Mouse (Mus musculus) liver, postnatal 0 days (tissue): ENCODE results near the gene Gmppa. TPM values are rescaled to one million over a fixed set of nuclear protein-coding genes. Genes with fewer than 3 reads are reported as not detected.

Experiments used
- ATAC-seq: fragments of 200-750 bp; cut with Nextera tagmentation; 2 replicates; pipeline ENCODE4 v1.8.0; 2017; ENCODE audit warnings: mild to moderate bottlenecking, moderate library complexity
- DNase-seq: peaks from one replicate; pipeline ENCODE4 v3.0.0-alpha.2; 2016
- H3K27ac ChIP-seq: fragments of 300-500 bp; sonication (generic); 2 replicates; pipeline ENCODE4 v1.5.1; 2014; ENCODE audit warnings: antibody characterized with exemption, moderate library complexity, mild to moderate bottlenecking, low read depth
- H3K27me3 ChIP-seq: fragments of 300-500 bp; sonication (generic); 2 replicates; pipeline ENCODE4 v1.6.1; 2014; ENCODE audit warnings: low read length, control low read depth, mixed read lengths; ENCODE audit not compliant: insufficient read depth
- H3K36me3 ChIP-seq: fragments of 300-500 bp; sonication (generic); replicated peaks from 2 replicates; pipeline ENCODE4 v1.6.1; 2014; ENCODE audit warnings: mild to moderate bottlenecking, control low read depth, low read length, moderate library complexity, mixed read lengths; ENCODE audit not compliant: insufficient read depth
- H3K4me1 ChIP-seq: fragments of 300-500 bp; sonication (generic); 2 replicates; pipeline ENCODE4 v1.6.1; 2014; ENCODE audit warnings: antibody characterized with exemption, mild to moderate bottlenecking, control low read depth; ENCODE audit not compliant: insufficient read depth
- H3K4me2 ChIP-seq: fragments of 300-500 bp; sonication (generic); 2 replicates; pipeline ENCODE4 v1.6.1; 2014; ENCODE audit warnings: low read depth, mild to moderate bottlenecking, low read length, moderate library complexity, mixed read lengths
- H3K4me3 ChIP-seq: fragments of 300-500 bp; sonication (generic); 2 replicates; pipeline ENCODE4 v1.5.1; 2014; ENCODE audit warnings: low read depth, low read length
- H3K9ac ChIP-seq: fragments of 300-500 bp; sonication (generic); replicated peaks from 2 replicates; pipeline ENCODE4 v1.6.1; 2014; ENCODE audit warnings: mild to moderate bottlenecking, moderate library complexity
- H3K9me3 ChIP-seq: fragments of 300-500 bp; sonication (generic); 2 replicates; pipeline ENCODE4 v1.6.1; 2016; ENCODE audit warnings: mild to moderate bottlenecking, control low read depth, low read length, mixed read lengths
- CTCF ChIP-seq: sonication (generic); IDR thresholded peaks from 2 replicates; pipeline ENCODE4 v1.5.1; 2016; ENCODE audit warnings: antibody characterized with exemption, low read depth
- EP300 ChIP-seq: IDR thresholded peaks from 2 replicates; pipeline ENCODE4 v1.6.1; 2016; ENCODE audit warnings: antibody characterized with exemption, low read depth, mild to moderate bottlenecking
- WGBS: fragments of 180-500 bp; shearing (Covaris S2); extraction: QIAGEN DNeasy Blood & Tissue Kit; methylation state at CpG from one replicate; pipeline ENCODE4 v1.1.7; 2014; ENCODE audit not compliant: insufficient replicate concordance; 5-methylcytosine and 5-hydroxymethylcytosine counted together
- polyA plus RNA-seq: library from polyadenylated mRNA; unstranded; fragments of >200 nt; fragmentation: Nextera tagmentation; extraction: Ambion mirVana; gene quantifications from 2 replicates; pipeline ENCODE4 v1.2.1, GENCODE M21; 2015

Gmppa gene
- polyA plus RNA-seq = 21.0 and 22.0 TPM in 2 replicates

DNA sequence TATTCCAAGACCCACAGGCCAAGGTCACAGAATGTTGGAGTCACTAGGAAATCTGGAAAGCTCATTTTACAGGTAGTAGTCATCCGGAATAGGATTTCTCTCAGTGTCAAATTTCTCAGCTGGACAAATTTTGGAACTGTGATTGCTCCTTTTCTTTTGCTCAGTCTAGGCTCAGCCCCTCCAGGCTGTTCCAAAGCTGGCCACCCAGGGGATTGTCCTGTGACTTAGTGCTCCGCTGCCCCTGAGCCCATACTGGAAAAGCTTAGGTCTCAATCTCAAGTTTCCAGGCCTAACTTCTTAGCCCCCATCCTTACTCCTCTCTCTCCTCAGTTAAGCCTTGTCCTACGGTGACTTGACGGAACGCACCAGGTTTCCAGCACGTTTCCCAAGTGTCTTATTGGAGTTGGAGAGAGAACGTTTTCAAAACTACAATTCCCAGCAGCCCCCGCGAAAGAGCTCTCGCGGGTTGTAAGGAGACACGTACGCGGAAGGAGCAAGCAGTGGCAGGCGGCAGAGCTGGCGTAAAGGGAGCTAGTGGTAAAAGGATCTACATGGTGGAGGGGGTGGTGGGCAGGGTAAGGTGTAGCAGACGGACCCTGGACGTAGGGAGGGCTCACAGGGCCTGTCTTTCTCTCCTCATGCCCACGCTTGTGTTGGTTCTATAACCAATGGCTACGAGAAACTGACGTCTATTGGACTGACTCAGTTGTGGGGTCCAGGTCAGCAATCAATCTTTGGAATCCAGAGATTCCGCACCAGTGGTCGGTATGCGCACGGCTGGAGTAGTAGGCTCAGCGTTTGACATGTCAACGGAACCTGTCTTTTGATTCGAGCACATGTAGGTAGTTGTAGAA is at the start of gene Gmppa:
Gene Gmppa, plus strand, starts transcription at position 456 of the 854 bp plus-strand sequence.
- peaks cover 9% of the 10 kb centered on the region for H3K4me1 ChIP-seq
- H3K27me3 ChIP-seq = no peaks in the 10 kb centered on the region
- no peak for TF ChIP-seq CTCF
- TF ChIP-seq EP300 = no peak
- DNase-seq = peak; percentile 82
- H3K4me2 ChIP-seq = peak within 1 kb of the TSS; percentile 86
- peak; percentile 80 for ATAC-seq
- peak within 1 kb of the TSS; percentile 81 for H3K4me3 ChIP-seq
- H3K9me3 ChIP-seq = no peaks in the 10 kb centered on the region
- 0 out of 2 replicates have a peak, but pooled peaks cover 3% of the 10 kb centered on the region for H3K36me3 ChIP-seq
- H3K9ac ChIP-seq = peak within 1 kb of the TSS; percentile 83
- H3K27ac ChIP-seq = peak within 1 kb of the TSS; percentile 67
- 7% methylated on average over 28 of the region's 28 CpGs for WGBS

DNA sequence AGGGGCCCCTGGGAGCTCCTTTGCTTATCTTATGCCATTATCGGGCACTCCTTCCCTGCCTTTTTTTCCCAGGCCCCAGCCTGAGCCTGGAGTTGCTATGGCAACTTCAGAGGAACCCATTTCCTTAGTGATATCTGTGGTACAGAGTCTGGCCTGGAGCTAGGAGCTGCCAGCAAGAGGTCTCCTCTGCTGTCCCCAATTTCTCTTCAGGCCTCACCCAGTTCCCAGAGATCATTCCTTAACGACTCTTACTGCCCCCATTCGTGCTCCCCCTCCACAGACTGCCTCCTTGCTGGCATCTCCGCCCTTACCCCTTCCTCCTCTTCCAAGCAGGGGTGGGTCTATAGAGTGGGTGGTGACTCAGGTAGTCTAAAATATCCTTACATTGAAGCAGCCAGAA is 49.6 kb upstream of the Gmppa start:
- no peak overlapping the region for H3K9ac ChIP-seq
- H3K36me3 ChIP-seq = no peaks in the 10 kb centered on the region
- WGBS = 22% methylated on average over 4 of the region's 4 CpGs
- no peak for TF ChIP-seq CTCF
- H3K27me3 ChIP-seq = peaks cover 84% of the 10 kb centered on the region
- no peak overlapping the region for H3K27ac ChIP-seq
- H3K4me3 ChIP-seq = no peak overlapping the region
- H3K4me2 ChIP-seq = no peak overlapping the region
- peaks cover 4% of the 10 kb centered on the region; the same call in 1 of the 2 replicates for H3K4me1 ChIP-seq
- DNase-seq (no peak), ATAC-seq (no peak)
- H3K9me3 ChIP-seq = peaks cover 7% of the 10 kb centered on the region; the same call in 1 of the 2 replicates

DNA sequence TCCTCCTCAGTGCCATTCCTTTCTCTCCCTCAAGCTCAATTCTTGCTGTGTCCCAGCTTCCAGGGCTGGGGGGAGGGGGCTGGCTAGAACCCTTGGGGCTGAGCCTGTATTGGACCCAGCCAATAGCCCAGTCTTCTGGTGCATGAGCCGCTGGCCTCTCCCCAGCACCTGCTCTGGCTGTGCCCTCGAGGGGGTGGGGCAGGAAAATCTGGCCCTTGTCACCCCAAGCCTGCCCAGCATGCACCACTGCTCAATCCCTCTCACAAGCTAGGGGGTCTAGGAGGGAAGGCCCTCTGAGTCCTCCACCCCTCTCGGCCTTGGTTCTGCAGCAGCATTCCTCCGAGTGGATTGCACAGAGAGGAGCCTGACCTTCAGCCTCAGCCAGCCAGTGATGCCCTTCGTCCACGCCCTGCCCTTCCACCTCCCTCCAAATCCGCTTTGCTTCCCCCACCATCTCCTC is 48.2 kb upstream of the Gmppa start:
- 30% methylated on average over 7 of the region's 7 CpGs for WGBS
- peaks cover 71% of the 10 kb centered on the region for H3K27me3 ChIP-seq
- TF ChIP-seq EP300 = no peak
- TF ChIP-seq CTCF = no peak
- no peaks in the 10 kb centered on the region for H3K36me3 ChIP-seq
- H3K4me3 ChIP-seq = no peak overlapping the region
- peaks cover 7% of the 10 kb centered on the region; the same call in 1 of the 2 replicates for H3K9me3 ChIP-seq
- no peak overlapping the region for H3K4me2 ChIP-seq
- no peak for DNase-seq
- H3K27ac ChIP-seq = no peak overlapping the region
- H3K9ac ChIP-seq = no peak overlapping the region
- no peak for ATAC-seq
- H3K4me1 ChIP-seq = peaks cover 4% of the 10 kb centered on the region; the same call in 1 of the 2 replicates

DNA sequence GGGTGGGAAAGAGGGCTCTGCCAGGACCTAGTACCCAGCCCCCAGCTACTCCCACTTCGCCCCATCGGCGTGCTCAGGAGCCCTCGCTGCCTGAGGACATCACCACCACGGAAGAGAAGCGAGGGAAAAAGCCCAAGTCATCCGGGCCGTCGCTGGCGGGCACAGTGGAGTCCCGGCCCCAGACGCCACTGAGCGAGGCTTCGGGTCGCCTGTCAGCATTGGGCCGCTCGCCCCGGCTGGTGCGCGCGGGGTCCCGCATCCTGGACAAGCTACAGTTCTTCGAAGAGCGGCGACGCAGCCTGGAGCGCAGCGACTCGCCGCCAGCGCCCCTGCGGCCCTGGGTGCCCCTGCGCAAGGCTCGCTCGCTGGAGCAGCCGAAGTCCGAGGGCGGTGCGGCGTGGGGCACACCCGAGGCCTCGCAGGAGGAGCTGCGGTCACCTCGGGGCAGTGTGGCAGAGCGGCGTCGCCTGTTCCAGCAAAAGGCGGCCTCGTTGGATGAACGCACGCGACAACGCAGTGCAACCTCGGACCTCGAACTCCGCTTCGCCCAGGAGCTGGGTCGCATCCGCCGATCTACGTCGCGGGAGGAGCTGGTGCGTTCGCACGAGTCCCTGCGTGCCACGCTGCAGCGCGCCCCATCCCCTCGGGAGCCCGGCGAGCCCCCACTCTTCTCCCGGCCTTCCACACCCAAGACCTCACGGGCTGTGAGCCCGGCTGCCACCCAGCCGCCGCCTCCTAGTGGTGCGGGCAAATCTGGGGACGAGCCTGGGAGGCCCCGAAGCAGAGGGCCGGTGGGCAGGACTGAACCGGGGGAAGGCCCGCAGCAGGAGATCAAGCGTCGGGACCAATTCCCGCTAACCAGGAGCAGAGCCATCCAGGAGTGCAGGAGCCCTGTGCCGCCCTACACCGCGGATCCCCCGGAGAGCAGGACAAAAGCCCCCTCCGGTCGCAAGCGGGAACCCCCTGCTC is 47.5 kb upstream of the Gmppa start:
- ATAC-seq (no peak), DNase-seq (no peak)
- no peak for TF ChIP-seq EP300
- 0 out of 2 replicates have a peak, but pooled peaks have one; percentile 14 for TF ChIP-seq CTCF
- 8% methylated on average over 84 of the region's 94 CpGs for WGBS
- Histone ChIP-seq H3K4me1 (peaks cover 4% of the 10 kb centered on the region; the same call in 1 of the 2 replicates), H3K9me3 (no peaks in the 10 kb centered on the region), H3K36me3 (no peaks in the 10 kb centered on the region), H3K27ac (no peak overlapping the region), H3K27me3 (peaks cover 64% of the 10 kb centered on the region), H3K4me3 (no peak overlapping the region), H3K9ac (no peak overlapping the region), H3K4me2 (no peak overlapping the region)

DNA sequence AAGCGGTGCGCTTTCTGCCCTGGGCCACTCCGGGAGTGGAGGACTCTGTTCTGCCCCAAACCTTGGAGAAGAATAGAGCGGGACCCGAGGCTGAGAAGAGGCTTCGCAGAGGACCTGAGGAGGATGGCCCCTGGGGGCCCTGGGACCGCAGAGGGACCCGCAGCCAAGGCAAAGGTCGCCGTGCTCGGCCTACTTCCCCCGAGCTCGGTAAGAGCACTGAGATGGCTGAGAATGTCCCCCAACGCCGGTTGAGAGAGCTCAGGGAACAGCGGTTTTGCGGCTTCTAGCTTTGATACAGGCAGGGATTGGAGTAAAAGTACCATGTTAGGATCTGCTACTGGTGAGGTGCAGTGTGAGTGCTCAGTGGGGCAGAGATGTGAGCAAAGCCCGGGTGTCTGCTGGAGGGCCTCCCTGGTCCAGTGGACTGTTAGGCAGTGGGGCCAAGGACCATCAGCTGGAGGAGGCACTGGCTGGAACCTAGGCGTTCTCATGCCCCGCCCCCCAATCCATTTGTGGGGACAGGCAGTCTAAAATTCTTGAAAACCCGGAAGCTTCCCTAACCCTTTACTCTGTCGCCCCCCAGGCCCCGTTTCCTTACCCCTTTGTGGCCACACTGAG is 46.7 kb upstream of the Gmppa start:
- WGBS = 30% methylated on average over 23 of the region's 23 CpGs
- H3K36me3 ChIP-seq = no peaks in the 10 kb centered on the region
- no peak overlapping the region for H3K4me3 ChIP-seq
- DNase-seq (no peak), ATAC-seq (no peak)
- H3K9ac ChIP-seq = no peak overlapping the region
- no peaks in the 10 kb centered on the region for H3K9me3 ChIP-seq
- peaks cover 4% of the 10 kb centered on the region; the same call in 1 of the 2 replicates for H3K4me1 ChIP-seq
- H3K4me2 ChIP-seq = no peak overlapping the region
- H3K27me3 ChIP-seq = peaks cover 58% of the 10 kb centered on the region
- no peak overlapping the region for H3K27ac ChIP-seq
- TF ChIP-seq EP300 (no peak), CTCF (no peak)
